Mouse (Mus musculus) embryo, embryonic 10.5 days (tissue): Measurements from ENCODE around the gene Ehmt2.
A peak's percentile ranks its signal among the peaks of the same experiment; 100 is the strongest.
"Not testable (repeated sequence)": the region's sequence is repeated elsewhere in the genome, so short reads cannot be mapped to it uniquely, and the experiment has no call there.

Experiments used
- DNase-seq: peaks from one replicate; pipeline ENCODE4 v3.0.0-alpha.2; 2015; ENCODE audit warnings: low spot score

The Ehmt2 gene

GRCm38 (mm10) chr17:34953258-34953657 lies 55.0 kb downstream of the Ehmt2 start:
- no peak for DNase-seq

GRCm38 (mm10) chr17:34953904-34954303 lies 55.6 kb downstream of the Ehmt2 start:
- no peak for DNase-seq

- DNase-seq: no peak
These were observed 56.6 kb downstream of the Ehmt2 start for GRCm38 (mm10) chr17:34954831-34955230.

GRCm38 (mm10) chr17:34955884-34956283 lies 57.6 kb downstream of the Ehmt2 start:
- no peak for DNase-seq

- no peak for DNase-seq
These were observed 58.1 kb downstream of the Ehmt2 start for GRCm38 (mm10) chr17:34956340-34956739.

- DNase-seq: not testable (repeated sequence)
These were observed 59.0 kb downstream of the Ehmt2 start for GRCm38 (mm10) chr17:34957291-34957690.

- DNase-seq: not testable (repeated sequence)
These were observed 59.7 kb downstream of the Ehmt2 start for GRCm38 (mm10) chr17:34957966-34958365.

GRCm38 (mm10) chr17:34958734-34959129 lies 60.5 kb downstream of the Ehmt2 start:
- DNase-seq: not testable (repeated sequence)

GRCm38 (mm10) chr17:34959130-34959778 lies 61.0 kb downstream of the Ehmt2 start, which contains the start of gene Hspa1b:
Gene Hspa1b (minus strand): TSS chr17:34959238.
- DNase-seq: peak; percentile 92

GRCm38 (mm10) chr17:34959881-34960515 lies 61.7 kb downstream of the Ehmt2 start:
- DNase-seq: peak; percentile 72

GRCm38 (mm10) chr17:34960702-34961493 lies 62.6 kb downstream of the Ehmt2 start:
- no peak for DNase-seq

GRCm38 (mm10) chr17:34962125-34962524 lies 63.9 kb downstream of the Ehmt2 start:
- DNase-seq: no peak

GRCm38 (mm10) chr17:34962841-34963240 lies 64.6 kb downstream of the Ehmt2 start:
- no peak for DNase-seq
